Mouse (Mus musculus) liver, embryonic 12.5 days (tissue): Measurements from ENCODE around the gene Junb. TPM values are rescaled to one million over a fixed set of nuclear protein-coding genes. Genes with fewer than 3 reads are reported as not detected.

Experiments
- ATAC-seq: fragments of 200-750 bp; cut with Nextera tagmentation; 2 replicates; pipeline ENCODE4 v1.8.0; 2017; ENCODE audit warnings: moderate number of reproducible peaks, mild to moderate bottlenecking, moderate library complexity
- H3K27ac ChIP-seq: fragments of 300-500 bp; sonication (generic); 2 replicates; pipeline ENCODE4 v1.5.1; 2016; ENCODE audit warnings: mild to moderate bottlenecking
- H3K27me3 ChIP-seq: fragments of 300-500 bp; sonication (generic); replicated peaks from 2 replicates; pipeline ENCODE4 v1.6.1; 2016; ENCODE audit warnings: mild to moderate bottlenecking, moderate library complexity
- H3K36me3 ChIP-seq: fragments of 300-500 bp; sonication (generic); 2 replicates; pipeline ENCODE4 v1.6.1; 2016; ENCODE audit warnings: mild to moderate bottlenecking, moderate library complexity
- H3K4me1 ChIP-seq: fragments of 300-500 bp; sonication (generic); 2 replicates; pipeline ENCODE4 v1.6.1; 2016
- H3K4me2 ChIP-seq: fragments of 300-500 bp; sonication (generic); 2 replicates; pipeline ENCODE4 v1.6.1; 2016; ENCODE audit warnings: mild to moderate bottlenecking, moderate library complexity
- H3K4me3 ChIP-seq: fragments of 300-500 bp; sonication (generic); 2 replicates; pipeline ENCODE4 v1.5.1; 2016; ENCODE audit warnings: mild to moderate bottlenecking, moderate library complexity
- H3K9ac ChIP-seq: fragments of 300-500 bp; sonication (generic); 2 replicates; pipeline ENCODE4 v1.6.1; 2016; ENCODE audit warnings: mild to moderate bottlenecking, moderate library complexity
- H3K9me3 ChIP-seq: fragments of 300-500 bp; sonication (generic); replicated peaks from 2 replicates; pipeline ENCODE4 v1.6.1; 2016; ENCODE audit warnings: mild to moderate bottlenecking, moderate library complexity
- WGBS: fragments of 180-500 bp; shearing (Covaris S2); methylation state at CpG from one replicate; pipeline ENCODE4 v1.1.7; 2016; ENCODE audit not compliant: insufficient replicate concordance; 5-methylcytosine and 5-hydroxymethylcytosine counted together
- polyA plus RNA-seq: library from polyadenylated mRNA; unstranded; fragments of >200 nt; fragmentation: Nextera tagmentation; extraction: Ambion mirVana; gene quantifications from 2 replicates; pipeline ENCODE4 v1.2.1, GENCODE M21; 2016

Gene Junb
- polyA plus RNA-seq, 1 experiment from 2014 or later: 18.3 TPM

DNA sequence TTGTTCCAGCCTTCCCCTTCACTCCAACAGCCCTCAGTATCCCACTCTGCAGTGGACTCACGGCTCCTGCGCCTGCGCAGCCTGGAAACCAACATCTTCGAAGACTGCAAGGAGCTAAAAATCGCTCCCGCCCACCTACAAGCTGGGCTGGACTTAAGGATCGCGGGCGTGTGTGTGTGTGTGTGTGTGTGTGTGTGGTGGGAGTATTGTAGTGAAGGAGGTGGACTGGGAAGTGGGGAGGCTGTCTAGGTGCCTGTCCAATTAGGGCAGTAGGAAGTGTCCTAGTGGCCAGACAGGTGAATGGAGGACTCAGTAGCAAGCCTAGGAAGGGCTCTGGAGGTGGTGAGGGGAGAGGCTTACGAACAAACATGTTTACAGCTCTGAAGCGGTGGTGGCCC is 33.3 kb downstream of the Junb start:
- peak overlapping the region; percentile 67; the same call in 1 of the 2 replicates for H3K4me2 ChIP-seq
- H3K9me3 ChIP-seq: no peaks in the 10 kb centered on the region
- H3K36me3 ChIP-seq: no peaks in the 10 kb centered on the region
- WGBS: 10% methylated on average over 11 of the region's 11 CpGs
- no peak overlapping the region for H3K9ac ChIP-seq
- peaks cover 32% of the 10 kb centered on the region for H3K4me1 ChIP-seq
- peak overlapping the region; percentile 44; the same call in 1 of the 2 replicates for H3K4me3 ChIP-seq
- no peak overlapping the region for H3K27ac ChIP-seq
- peaks cover 95% of the 10 kb centered on the region for H3K27me3 ChIP-seq
- ATAC-seq: peak; percentile 16; the same call in 1 of the 2 replicates

DNA sequence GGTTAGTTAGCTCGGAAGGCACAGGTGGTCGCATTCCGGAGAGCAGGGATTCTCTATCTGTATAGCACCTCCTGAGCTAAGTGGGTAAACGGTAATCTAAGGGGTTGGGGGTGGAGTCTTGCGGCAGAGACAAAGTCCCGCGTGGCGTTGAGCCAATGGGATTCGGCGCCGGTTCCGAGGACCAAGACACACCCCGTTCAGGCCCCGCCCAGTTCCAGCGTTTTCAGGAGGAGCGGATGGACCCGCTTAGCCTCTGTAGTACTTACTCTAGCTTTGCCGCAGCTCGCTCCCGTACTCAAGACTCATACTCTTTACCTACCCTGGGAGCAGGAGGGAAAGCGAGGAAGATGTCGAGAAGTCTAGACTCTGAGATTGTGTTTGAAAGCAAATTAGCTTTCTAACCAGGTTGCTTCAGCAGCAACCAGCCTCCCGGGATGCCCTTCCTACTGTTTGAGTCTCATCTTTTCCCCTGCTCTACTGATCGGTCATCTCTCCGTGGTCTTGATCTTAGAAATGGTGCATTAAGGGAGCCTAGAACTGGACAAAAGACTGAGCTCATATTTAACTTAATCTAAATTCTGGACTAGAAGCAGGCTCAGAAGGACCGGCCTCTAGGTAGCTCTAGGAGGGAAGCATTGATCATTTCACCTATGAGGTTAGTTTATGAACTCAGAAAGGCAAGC is 33.9 kb downstream of the Junb start:
- Histone ChIP-seq H3K4me1 (peaks cover 29% of the 10 kb centered on the region), H3K9me3 (no peaks in the 10 kb centered on the region), H3K4me3 (peak overlapping the region; percentile 7), H3K4me2 (peak overlapping the region; percentile 43), H3K36me3 (no peaks in the 10 kb centered on the region), H3K9ac (no peak overlapping the region), H3K27me3 (peaks cover 95% of the 10 kb centered on the region), H3K27ac (no peak overlapping the region)
- WGBS: 4% methylated on average over 26 of the region's 26 CpGs
- peak; percentile 85 for ATAC-seq

DNA sequence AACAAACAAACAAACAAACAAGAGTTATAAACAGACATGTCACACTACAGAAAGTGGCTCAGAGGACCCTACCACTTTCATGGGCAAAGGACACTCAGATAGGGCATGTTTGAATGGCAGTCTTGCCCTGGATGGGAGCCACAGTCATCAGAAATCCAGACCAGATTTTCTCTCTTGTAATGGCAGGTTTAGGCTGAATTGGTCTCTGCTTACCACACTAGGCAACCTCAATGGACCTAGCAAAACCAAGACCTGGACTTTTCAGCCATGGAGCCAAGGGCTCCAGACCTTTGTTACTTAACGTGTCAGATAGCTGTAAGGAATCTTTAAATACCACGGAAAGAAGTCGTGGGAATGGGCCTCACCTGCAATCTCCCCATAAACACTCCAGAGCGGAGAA is 34.8 kb downstream of the Junb start:
- H3K4me1 ChIP-seq: peaks cover 29% of the 10 kb centered on the region
- no peak overlapping the region for H3K4me3 ChIP-seq
- ATAC-seq: no peak
- H3K27me3 ChIP-seq: peaks cover 96% of the 10 kb centered on the region
- H3K36me3 ChIP-seq: no peaks in the 10 kb centered on the region
- no peak overlapping the region for H3K27ac ChIP-seq
- H3K4me2 ChIP-seq: no peak overlapping the region
- no peak overlapping the region for H3K9ac ChIP-seq
- H3K9me3 ChIP-seq: no peaks in the 10 kb centered on the region
- 17% methylated on average over 4 of the region's 4 CpGs for WGBS

DNA sequence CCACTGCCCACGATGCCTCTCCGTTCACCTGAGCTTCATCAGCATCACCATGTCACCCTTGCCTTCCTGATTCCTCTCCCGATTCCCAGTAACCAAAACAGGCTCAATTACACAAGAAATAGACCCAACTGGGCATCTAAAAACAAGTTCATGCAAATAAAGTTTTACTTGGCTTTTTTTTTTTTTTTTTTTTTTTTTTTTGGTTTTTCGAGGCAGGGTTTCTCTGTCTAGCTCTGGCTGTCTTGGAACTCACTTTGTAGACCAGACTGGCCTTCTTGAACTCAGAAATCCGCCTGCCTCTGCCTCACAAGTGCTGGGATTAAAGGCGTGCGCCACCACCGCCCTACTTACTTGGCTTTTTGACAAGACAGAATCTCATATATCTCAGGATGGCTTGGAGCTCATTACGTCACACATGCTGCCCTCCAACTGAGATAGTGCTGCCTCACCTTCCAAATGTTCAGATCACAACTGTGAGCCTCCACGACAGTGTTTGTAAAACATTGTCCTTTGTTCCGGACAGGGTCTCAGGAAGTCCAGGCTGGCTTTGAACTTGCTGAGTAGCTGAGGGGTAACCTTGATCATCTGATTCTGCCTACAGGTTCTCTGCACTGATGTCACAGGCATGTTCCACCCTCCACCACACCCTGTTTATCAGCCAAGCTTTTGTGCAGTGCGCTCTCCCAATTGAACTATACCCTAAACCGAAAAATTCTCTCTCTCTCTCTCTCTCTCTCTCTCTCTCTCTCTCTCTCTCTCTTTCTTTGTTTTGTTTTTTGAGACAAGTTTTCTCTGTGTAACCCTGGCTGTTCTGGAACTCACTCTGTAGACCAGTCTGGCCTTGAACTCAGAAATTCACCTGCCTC is 40.7 kb downstream of the Junb start:
- peaks cover 38% of the 10 kb centered on the region for H3K4me1 ChIP-seq
- H3K27ac ChIP-seq: no peak overlapping the region
- no peak for ATAC-seq
- no peaks in the 10 kb centered on the region for H3K9me3 ChIP-seq
- no peak overlapping the region for H3K9ac ChIP-seq
- peaks cover 96% of the 10 kb centered on the region for H3K27me3 ChIP-seq
- 47% methylated on average over 13 of the region's 13 CpGs for WGBS
- no peaks in the 10 kb centered on the region for H3K36me3 ChIP-seq
- H3K4me3 ChIP-seq: 0 out of 2 replicates have a peak overlapping the region, but pooled peaks have one; percentile 55
- peak overlapping the region; percentile 82 for H3K4me2 ChIP-seq

DNA sequence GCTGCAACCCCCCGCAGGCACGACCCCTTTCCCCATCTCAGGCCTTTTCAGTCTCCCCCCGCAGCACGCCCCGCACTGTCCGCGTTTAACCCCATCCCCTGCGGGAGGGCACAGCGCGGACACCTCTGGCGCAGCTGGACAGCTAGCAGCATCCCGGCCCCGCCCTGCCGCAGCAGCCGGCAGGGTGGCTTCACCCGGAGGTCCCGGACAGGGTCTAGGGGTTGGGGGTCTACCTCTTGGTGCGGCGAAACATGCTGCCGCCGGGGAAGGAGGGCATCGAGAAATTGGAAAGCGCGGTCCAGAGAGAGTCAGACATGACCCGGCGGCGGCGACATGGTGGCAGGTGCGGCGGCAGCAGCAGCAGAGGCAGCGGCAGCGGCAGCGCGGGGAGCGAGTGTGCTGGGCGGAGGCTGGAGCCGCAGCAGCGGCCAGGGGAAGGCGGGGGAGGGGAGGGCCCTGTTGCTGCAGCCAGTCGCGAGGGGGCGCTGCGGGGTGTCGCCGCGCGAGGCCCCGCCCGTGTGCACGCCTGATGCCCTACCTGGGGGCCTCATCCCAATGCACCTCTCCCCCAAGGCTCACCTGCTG is 41.5 kb downstream of the Junb start, which contains the start of gene Mast1:
Gene Mast1 (minus strand): TSS at position 398 of the 585 bp plus-strand sequence.
- WGBS: 4% methylated on average over 50 of the region's 50 CpGs
- Histone ChIP-seq H3K4me2 (peak within 1 kb of the TSS; percentile 82), H3K9me3 (no peaks in the 10 kb centered on the region), H3K27me3 (peaks cover 99% of the 10 kb centered on the region), H3K4me3 (peak within 1 kb of the TSS; percentile 55), H3K27ac (no peak within 1 kb of the TSS), H3K36me3 (no peaks in the 10 kb centered on the region), H3K9ac (0 out of 2 replicates have a peak within 1 kb of the TSS, but pooled peaks have one; percentile 32), H3K4me1 (peaks cover 38% of the 10 kb centered on the region)
- peak; percentile 73 for ATAC-seq

DNA sequence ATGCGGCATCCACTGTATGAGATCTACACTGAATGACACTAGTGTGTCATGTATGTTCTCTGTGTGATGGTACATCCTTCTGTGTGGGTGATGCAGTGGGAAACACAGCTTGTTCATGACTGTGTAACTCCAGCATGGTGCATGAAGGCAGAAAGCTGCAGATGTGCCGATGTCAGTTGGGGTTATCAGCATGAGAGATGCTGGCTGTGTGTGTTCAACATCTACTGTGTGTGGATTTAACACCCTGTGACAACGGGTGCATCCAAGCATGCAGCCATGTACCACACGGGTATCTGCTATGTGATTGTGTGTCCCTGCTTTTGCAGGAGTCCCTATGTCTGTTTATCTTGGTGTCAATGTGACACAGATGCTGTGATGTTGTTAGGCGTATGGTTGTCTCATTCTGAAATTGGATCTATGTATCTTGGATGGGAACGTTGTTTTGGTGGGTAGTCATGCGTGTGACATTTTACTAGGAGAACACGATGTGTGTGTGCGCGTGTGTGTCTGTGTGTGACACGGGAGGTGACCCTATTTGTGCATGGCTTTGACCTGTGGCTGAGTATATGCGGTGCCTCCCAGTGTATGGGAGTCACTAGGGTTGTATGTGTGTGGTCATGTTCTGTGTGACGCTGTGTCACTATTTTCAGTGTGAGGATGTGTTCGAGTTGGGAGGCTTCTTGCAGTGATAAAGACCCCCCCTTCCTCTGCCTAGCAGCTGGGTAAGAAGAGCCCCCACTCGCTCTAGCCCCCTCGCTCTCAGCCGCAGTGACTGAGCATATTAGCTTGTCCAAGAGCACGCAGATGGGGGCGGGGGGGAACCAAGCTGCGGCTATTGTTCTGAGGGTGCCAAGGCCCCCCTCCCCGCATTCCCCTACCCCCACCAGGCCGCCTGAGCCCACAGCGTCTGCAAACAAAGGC is 42.2 kb downstream of the Junb start:
- Histone ChIP-seq H3K9me3 (no peaks in the 10 kb centered on the region), H3K4me2 (peak overlapping the region; percentile 82), H3K36me3 (no peaks in the 10 kb centered on the region), H3K27ac (no peak overlapping the region), H3K9ac (no peak overlapping the region), H3K27me3 (peaks cover 99% of the 10 kb centered on the region), H3K4me3 (peak overlapping the region; percentile 55), H3K4me1 (peaks cover 38% of the 10 kb centered on the region)
- WGBS: 21% methylated on average over 23 of the region's 23 CpGs
- peak; percentile 12; the same call in 1 of the 2 replicates for ATAC-seq

DNA sequence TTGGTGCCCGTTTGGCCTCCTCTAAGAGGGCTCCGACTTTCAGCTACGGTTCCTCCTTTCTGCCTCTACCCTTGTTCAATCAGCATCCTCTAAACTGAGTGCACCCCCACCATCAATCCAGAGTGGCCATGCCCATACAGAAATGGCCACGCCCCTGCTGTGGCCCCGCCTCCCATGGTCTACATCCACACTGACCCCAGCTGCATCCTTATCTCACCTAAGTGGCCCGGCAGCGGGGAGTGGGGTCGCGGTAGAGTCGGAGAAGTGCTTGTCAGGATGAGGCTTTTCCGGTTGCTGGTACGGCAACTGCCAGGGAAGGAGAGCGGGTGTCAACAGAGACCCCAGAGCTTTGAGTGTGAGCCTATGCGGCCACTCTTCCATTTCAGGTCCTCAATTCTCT is 43.0 kb downstream of the Junb start:
- Histone ChIP-seq H3K9me3 (no peaks in the 10 kb centered on the region), H3K4me1 (peaks cover 38% of the 10 kb centered on the region), H3K27me3 (peaks cover 99% of the 10 kb centered on the region), H3K9ac (no peak overlapping the region), H3K4me3 (no peak overlapping the region), H3K4me2 (no peak overlapping the region), H3K36me3 (no peaks in the 10 kb centered on the region), H3K27ac (no peak overlapping the region)
- ATAC-seq: no peak
- WGBS: 4% methylated on average over 14 of the region's 14 CpGs

DNA sequence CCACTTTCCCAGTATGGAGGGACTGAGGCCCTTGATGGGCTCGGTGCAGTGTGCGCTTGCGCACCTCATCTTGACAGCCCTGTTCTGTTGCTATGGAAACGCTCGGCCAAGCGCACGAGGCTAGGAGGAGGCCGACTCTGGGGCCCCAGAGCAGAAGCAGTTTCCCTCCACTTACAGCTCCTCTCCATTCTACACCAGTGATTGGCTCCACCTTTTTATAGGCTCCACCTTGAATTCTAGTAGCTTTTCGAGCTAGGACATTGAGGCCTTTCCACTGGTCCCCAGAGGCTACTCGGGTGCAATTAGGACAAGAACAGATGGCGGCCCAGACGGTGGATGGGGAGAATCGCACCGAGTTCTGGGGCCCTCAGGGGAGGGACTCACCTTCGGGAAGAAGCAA is 43.7 kb downstream of the Junb start:
- no peak for ATAC-seq
- no peak overlapping the region for H3K9ac ChIP-seq
- H3K27me3 ChIP-seq: peaks cover 99% of the 10 kb centered on the region
- H3K9me3 ChIP-seq: no peaks in the 10 kb centered on the region
- 0 out of 2 replicates have a peak overlapping the region, but pooled peaks have one; percentile 0 for H3K4me2 ChIP-seq
- no peak overlapping the region for H3K27ac ChIP-seq
- H3K4me3 ChIP-seq: no peak overlapping the region
- peaks cover 38% of the 10 kb centered on the region for H3K4me1 ChIP-seq
- 5% methylated on average over 15 of the region's 15 CpGs for WGBS
- no peaks in the 10 kb centered on the region for H3K36me3 ChIP-seq

DNA sequence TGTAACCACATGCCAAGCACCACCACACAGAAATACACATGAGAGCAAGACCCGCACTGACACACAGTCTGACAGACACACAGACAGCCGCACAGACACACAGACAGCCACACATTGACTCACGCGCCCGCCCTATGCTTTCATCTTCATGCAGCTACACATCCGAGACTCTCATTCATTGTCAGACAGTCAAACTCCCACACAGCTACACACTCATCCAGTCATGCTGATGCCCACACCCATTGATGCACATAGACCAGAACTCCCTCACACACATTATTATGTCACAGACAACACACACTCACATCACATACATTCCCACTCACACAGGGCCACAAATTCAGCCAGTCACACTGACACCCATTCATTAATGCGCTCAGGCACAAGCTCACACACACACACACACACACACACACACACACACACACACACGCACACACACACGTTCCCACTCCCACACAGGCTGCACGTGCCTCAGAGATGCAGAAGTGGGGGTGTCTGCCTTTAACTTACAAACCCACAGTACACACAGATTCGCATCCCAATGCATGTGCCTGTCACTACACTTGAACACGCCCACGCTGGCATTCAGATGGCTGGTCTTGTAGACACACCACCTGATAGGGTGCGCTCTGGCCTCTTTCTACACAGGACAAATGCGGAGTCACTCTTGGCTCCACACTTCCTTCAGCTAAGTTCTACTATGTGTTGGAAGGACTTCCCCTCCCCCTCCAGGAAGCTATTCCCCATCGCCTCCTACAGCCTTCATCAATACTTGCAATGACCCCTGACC is 44.6 kb downstream of the Junb start:
- Histone ChIP-seq H3K36me3 (no peaks in the 10 kb centered on the region), H3K9me3 (no peaks in the 10 kb centered on the region), H3K27me3 (peaks cover 99% of the 10 kb centered on the region), H3K4me3 (no peak overlapping the region), H3K9ac (no peak overlapping the region), H3K4me2 (no peak overlapping the region), H3K4me1 (peaks cover 41% of the 10 kb centered on the region), H3K27ac (no peak overlapping the region)
- 69% methylated on average over 16 of the region's 16 CpGs for WGBS
- no peak for ATAC-seq

DNA sequence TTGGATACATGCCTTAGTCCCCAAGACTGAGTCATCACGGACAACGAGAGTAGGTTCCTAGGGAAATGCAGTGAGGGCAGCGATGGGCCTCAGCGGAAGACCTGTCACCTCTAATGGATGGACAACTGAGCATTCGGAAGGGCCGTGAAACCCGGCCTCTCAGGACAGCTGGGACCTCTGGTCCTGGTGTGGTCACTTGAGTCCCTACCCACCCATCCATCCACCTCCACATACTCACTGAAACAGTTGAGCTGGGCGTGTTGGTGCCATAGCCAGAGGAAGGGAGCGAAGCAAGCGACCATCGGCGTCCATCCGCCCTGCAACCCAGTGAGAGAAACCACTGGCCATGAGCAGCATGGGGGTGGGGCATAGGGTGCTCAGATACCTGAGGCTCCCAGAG is 47.9 kb downstream of the Junb start:
- Histone ChIP-seq H3K9ac (no peak overlapping the region), H3K36me3 (no peaks in the 10 kb centered on the region), H3K9me3 (no peaks in the 10 kb centered on the region), H3K4me3 (no peak overlapping the region), H3K4me2 (no peak overlapping the region), H3K27me3 (peaks cover 95% of the 10 kb centered on the region), H3K27ac (no peak overlapping the region), H3K4me1 (peaks cover 23% of the 10 kb centered on the region)
- no peak for ATAC-seq
- WGBS: 72% methylated on average over 13 of the region's 13 CpGs
